Mouse (Mus musculus) testis, postnatal 14 days (tissue): ENCODE measurements around the gene Cacna1a.

Experiments
- DNase-seq: peaks from one replicate; pipeline ENCODE4 v3.0.0; 2021; ENCODE audit warnings: low spot score

Gene Cacna1a

GRCm38 (mm10) chr8:84539376-84539775 lies 151.1 kb downstream of the Cacna1a start:
- no peak for DNase-seq

- DNase-seq = no peak
These were observed 154.2 kb downstream of the Cacna1a start for GRCm38 (mm10) chr8:84542481-84542880.

GRCm38 (mm10) chr8:84545522-84545921 lies 157.3 kb downstream of the Cacna1a start:
- no peak for DNase-seq

GRCm38 (mm10) chr8:84552457-84552856 lies 164.2 kb downstream of the Cacna1a start:
- no peak for DNase-seq

GRCm38 (mm10) chr8:84553106-84553505 lies 164.9 kb downstream of the Cacna1a start:
- no peak for DNase-seq

- no peak for DNase-seq
These were observed 165.4 kb downstream of the Cacna1a start for GRCm38 (mm10) chr8:84553617-84554016.

GRCm38 (mm10) chr8:84554301-84555027 lies 166.2 kb downstream of the Cacna1a start:
- DNase-seq = peak; percentile 25

GRCm38 (mm10) chr8:84555269-84555668 lies 167.0 kb downstream of the Cacna1a start:
- DNase-seq = no peak

GRCm38 (mm10) chr8:84557936-84558335 lies 169.7 kb downstream of the Cacna1a start:
- no peak for DNase-seq

- DNase-seq = peak; percentile 63
These were observed 170.9 kb downstream of the Cacna1a start for GRCm38 (mm10) chr8:84559121-84559604.

- no peak for DNase-seq
These were observed 173.5 kb downstream of the Cacna1a start for GRCm38 (mm10) chr8:84561698-84562097.

- no peak for DNase-seq
These were observed 175.8 kb downstream of the Cacna1a start for GRCm38 (mm10) chr8:84564042-84564441.

- DNase-seq = no peak
These were observed 177.5 kb downstream of the Cacna1a start for GRCm38 (mm10) chr8:84565577-84566360.

GRCm38 (mm10) chr8:84566816-84567413 lies 178.7 kb downstream of the Cacna1a start:
- no peak for DNase-seq

GRCm38 (mm10) chr8:84567541-84567940 lies 179.3 kb downstream of the Cacna1a start:
- DNase-seq = peak; percentile 66

GRCm38 (mm10) chr8:84568737-84569136 lies 180.5 kb downstream of the Cacna1a start:
- no peak for DNase-seq

- peak; percentile 50 for DNase-seq
These were observed 181.9 kb downstream of the Cacna1a start for GRCm38 (mm10) chr8:84569921-84570673.

- no peak for DNase-seq
These were observed 189.2 kb downstream of the Cacna1a start for GRCm38 (mm10) chr8:84577432-84577831.

- DNase-seq = peak; percentile 49
These were observed 191.4 kb downstream of the Cacna1a start for GRCm38 (mm10) chr8:84579595-84579994.

- DNase-seq = no peak
These were observed 197.1 kb downstream of the Cacna1a start for GRCm38 (mm10) chr8:84585311-84585710.

- no peak for DNase-seq
These were observed 198.0 kb downstream of the Cacna1a start for GRCm38 (mm10) chr8:84586221-84586620.

- no peak for DNase-seq
These were observed 200.3 kb downstream of the Cacna1a start for GRCm38 (mm10) chr8:84588498-84588897.
